Mouse (Mus musculus): Measurements from ENCODE around the gene Psg29. TPM values are rescaled to one million over a fixed set of nuclear protein-coding genes. Genes with fewer than 3 reads are reported as not detected.
A peak's percentile ranks its signal among the peaks of the same experiment; 100 is the strongest.

Psg29 gene
- total RNA-seq (2021), result not detected
- long read RNA-seq, experiment 1, result 0 reads
- long read RNA-seq, experiment 2, result 0 reads

- Histone ChIP-seq H3K4me3 (no peak within 1 kb of the TSS), H3K27ac (no peak within 1 kb of the TSS)
- TF ChIP-seq CTCF (conservative IDR thresholded peaks at IDR 0.05), result no peak
- DNase-seq (ENCODE audit: low spot score in 2 of 2), result no peak
Observed at GRCm38 (mm10) chr7:17203177-17203576, at the start of gene Psg29. TSS of gene Psg29 (plus strand) at chr7:17203477.

GRCm38 (mm10) chr7:17155634-17156033 is 47.6 kb upstream of the Psg29 start:
- no peak overlapping the region for H3K4me3 ChIP-seq
- no peak for DNase-seq (ENCODE audit: low spot score in 2 of 2)

GRCm38 (mm10) chr7:17156885-17157677 is 46.2 kb upstream of the Psg29 start:
- H3K4me3 ChIP-seq, result no peak overlapping the region
- TF ChIP-seq CTCF (conservative IDR thresholded peaks at IDR 0.05), result no peak
- H3K27ac ChIP-seq, result no peak overlapping the region
- no peak for DNase-seq (ENCODE audit: low spot score in 2 of 2)

More at GRCm38 (mm10) chr7:17155634-17156033, 47.6 kb upstream of the Psg29 start:
- TF ChIP-seq CTCF (conservative IDR thresholded peaks at IDR 0.05), result peak; percentile 63
- H3K27ac ChIP-seq, result no peak overlapping the region

GRCm38 (mm10) chr7:17159011-17159410 is 44.3 kb upstream of the Psg29 start:
- H3K4me3 ChIP-seq, result no peak overlapping the region
- H3K27ac ChIP-seq, result no peak overlapping the region
- no peak for DNase-seq (ENCODE audit: low spot score in 2 of 2)
- TF ChIP-seq CTCF (conservative IDR thresholded peaks at IDR 0.05), result no peak

GRCm38 (mm10) chr7:17171827-17172226 is 31.4 kb upstream of the Psg29 start:
- no peak for DNase-seq (ENCODE audit: low spot score in 2 of 2)
- Histone ChIP-seq H3K27ac (no peak overlapping the region), H3K4me3 (no peak overlapping the region)
- no peak for TF ChIP-seq CTCF (conservative IDR thresholded peaks at IDR 0.05)

GRCm38 (mm10) chr7:17205530-17206184 is 2.4 kb downstream of the Psg29 start:
- Histone ChIP-seq H3K27ac (no peak overlapping the region), H3K4me3 (no peak overlapping the region)
- no peak for DNase-seq (ENCODE audit: low spot score in 2 of 2)
- TF ChIP-seq CTCF (conservative IDR thresholded peaks at IDR 0.05), result no peak; the same call in 1 of the 2 replicates

Other genes starting within 250 kb of the Psg29 start
- 100 to 1,000 TPM; 103 to 121 TPM for gene Pnmal1, start 243.8 kb upstream of the Psg29 start, total RNA-seq (2021)
- 10 to 100 TPM; 52.3 to 55.5 TPM for gene Gm42372, start 220.4 kb upstream of the Psg29 start, total RNA-seq (2021)
- 1 to 10 TPM; 1.8 to 2.2 TPM for gene Ccdc8, start 210.8 kb upstream of the Psg29 start, total RNA-seq (2021)
- 100 to 1,000 TPM; 148 to 155 TPM for gene Ppp5c, start 175.6 kb upstream of the Psg29 start, total RNA-seq (2021)
- 10 to 100 TPM; 16.0 to 16.6 TPM for gene Hif3a, start 141.1 kb upstream of the Psg29 start, total RNA-seq (2021)
- 1 to 10 TPM; 3.5 to 4.1 TPM for gene Psg16, start 129.4 kb upstream of the Psg29 start, total RNA-seq (2021)
- gene Ceacam3, start 53.2 kb upstream of the Psg29 start, total RNA-seq (2021), result not detected